Mouse (Mus musculus) 3134 (cell line): ENCODE data around the gene C4bp.
"Not testable (repeated sequence)": the region's sequence is repeated elsewhere in the genome, so short reads cannot be mapped to it uniquely, and the experiment has no call there.

Source experiments
- DNase-seq: peaks from one replicate; pipeline ENCODE4 v3.0.0-alpha.2; 2011; ENCODE audit warnings: low spot score; ENCODE audit not compliant: insufficient read length; ENCODE audit errors: extremely low read depth

The C4bp gene

GRCm38 (mm10) chr1:130661454-130661853 lies at the start of gene C4bp:
Gene C4bp, minus strand, starts transcription at chr1:130661632.
- no peak for DNase-seq

DNA sequence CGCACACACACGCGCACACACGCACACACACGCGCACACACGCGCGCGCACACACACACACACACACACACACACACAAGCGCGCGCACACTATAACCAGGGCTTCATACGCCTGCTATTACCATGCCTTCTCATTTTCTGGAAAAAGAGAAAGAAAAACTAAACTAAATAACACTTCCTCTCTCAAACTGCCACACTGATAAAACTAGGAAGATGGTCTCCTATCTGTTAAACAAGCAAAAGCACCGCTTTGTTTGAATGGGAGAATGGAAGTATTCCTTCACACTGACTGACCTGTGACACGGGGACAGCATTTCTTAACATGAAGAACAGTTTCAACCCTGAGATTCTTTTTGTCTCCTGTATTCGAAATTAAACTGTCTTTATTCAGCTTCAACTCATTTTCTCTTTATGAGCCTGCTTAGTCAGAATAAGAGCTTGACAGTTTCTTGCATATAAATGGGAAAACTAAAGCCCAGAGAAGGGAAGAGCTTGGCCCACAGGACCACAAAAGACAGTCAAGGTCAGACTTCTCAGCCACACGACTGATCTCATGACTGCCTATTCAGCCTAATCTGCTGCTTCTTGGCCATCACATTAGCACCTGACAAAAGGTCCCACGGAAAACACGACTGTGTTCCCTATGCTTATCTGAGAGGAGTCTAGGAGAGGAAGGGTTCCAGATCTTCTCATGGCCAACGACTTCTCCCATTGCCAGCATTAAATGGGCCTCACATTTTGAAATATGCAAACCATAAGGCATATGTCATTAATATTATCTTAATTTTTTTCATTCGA lies 49.0 kb upstream of the C4bp start:
- DNase-seq = no peak

GRCm38 (mm10) chr1:130703613-130704012 lies 42.2 kb upstream of the C4bp start:
- no peak for DNase-seq

DNA sequence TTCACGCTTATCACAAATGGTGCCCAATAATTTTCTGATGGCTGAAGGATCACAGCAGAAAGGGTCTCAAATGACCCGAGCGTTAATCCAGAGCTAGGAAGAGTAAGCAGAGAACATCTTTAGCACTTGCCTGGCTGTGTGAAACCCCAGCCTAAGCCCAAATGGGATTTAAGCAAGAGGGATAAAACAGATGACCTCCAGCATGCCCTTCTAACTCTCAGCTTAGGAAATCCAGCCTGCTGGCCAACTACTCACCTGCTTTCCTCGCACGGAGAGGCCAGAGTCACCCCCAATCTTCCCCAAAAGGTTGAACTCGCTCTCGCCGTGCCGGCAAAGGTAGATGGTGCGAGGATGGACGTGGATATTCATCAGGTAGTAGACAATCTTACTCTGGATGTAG lies 40.5 kb upstream of the C4bp start:
- DNase-seq = no peak

DNA sequence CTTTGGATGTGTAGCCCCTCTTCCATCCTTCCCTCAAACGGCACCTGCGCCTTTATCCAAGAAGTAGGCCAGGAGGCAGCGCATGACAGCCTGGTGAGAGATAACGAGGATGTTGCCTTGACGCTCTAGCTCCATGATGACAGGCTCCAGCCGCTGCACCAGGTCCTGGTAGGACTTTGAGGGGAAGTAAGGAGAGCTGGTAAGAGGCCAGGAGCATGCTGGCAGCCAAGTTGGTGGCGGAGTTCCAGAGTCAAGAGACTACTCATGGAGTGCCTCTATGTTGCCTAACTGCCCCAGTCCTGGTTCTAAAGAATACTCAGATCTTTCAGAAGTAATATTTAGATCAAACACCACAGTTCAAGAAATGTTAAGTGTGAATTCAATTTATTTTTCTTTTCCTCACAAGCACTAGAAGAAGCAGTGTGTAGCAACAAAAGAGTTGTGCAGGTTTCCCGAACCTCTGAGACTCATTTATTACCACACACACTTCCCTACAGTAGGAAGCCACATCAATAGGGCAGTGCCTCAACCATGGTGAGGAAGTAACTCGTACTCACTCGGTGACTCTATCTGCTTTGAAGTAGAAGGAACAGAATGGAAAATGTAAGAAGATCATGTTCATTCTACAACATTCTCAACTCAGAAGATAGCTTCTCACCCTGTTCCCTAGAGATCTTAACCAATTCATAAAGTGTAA lies 38.7 kb upstream of the C4bp start:
- DNase-seq = no peak

DNA sequence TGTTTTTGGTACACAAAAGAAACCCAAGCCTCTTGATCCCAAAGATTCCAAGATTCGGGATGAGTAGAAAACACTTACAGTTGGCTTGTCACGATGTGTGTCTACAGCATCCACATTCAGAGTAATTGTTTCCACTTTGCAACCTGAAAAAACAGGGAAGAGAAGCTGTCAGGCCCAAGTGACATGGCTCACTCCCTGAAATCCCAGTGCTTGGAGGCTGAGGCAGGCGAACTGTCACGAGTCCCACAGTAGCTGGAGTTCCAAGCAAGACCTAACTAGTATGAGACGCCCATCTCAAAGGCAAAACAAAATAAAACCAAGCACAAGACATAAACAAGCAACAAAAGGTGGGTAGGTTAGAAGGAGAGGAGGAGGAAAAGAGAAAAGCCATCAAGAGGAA lies 37.2 kb upstream of the C4bp start:
- no peak for DNase-seq

- no peak for DNase-seq
Observed at GRCm38 (mm10) chr1:130683905-130684304, 22.5 kb upstream of the C4bp start.

DNA sequence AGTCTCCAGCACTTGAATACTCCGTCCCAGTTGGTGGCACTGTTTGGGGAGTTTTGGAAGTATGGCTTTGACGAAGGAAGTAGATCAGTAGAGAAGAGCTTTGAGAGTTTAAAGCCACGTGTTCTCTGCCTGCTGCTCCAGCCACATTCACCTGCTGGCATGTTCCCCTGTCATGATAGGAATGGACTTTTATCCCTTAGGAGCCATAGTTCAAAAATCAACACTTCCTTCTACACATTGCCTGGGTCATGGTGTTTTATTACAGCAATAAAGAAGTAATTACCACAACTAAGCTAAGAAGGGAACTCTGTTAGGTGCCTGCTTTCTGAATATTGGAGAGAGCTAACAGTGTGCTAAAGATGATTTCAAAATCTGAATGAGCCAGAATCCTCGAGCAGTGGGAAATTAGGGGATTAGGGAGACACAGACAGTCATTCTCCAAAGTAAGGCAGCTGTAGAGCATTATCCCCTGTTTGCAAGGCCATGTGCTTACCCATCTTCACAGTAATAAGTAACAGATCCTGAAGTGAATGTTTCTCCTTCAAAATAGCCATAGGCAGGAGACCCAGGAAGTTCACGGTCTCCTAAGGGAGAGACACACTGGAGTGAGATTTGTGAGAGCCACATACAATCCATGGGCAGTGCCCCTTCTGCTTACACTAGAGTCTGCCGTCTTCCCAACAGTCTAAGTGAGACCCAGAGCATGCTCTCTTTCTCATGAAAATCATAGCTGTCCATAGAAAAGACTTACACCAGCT lies 20.4 kb upstream of the C4bp start:
- DNase-seq = no peak

DNA sequence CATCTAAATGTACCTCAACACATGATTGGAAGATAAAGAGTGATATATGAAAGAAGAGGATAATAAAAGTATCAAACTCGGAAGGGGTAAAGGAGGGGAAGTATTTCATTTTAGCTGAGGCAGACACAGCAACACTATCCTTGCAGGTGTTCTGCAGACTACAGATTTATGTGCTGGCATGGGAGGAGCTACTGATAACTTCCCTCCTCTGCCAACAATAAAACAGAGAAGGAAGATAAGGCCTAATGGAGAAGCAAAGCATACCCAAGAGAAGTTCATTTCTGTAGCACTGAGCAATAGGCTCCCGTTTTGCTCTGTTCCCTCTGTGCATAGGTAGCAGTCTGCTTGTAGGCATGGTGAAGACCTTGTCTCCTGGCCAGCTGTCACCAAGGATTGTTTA lies 19.6 kb upstream of the C4bp start:
- no peak for DNase-seq

GRCm38 (mm10) chr1:130678551-130678950 lies 17.1 kb upstream of the C4bp start:
- no peak for DNase-seq

- not testable (repeated sequence) for DNase-seq
Observed at GRCm38 (mm10) chr1:130663576-130663975, 2.1 kb upstream of the C4bp start.

- not testable (repeated sequence) for DNase-seq
Observed at GRCm38 (mm10) chr1:130659641-130660040, 1.8 kb downstream of the C4bp start.

DNA sequence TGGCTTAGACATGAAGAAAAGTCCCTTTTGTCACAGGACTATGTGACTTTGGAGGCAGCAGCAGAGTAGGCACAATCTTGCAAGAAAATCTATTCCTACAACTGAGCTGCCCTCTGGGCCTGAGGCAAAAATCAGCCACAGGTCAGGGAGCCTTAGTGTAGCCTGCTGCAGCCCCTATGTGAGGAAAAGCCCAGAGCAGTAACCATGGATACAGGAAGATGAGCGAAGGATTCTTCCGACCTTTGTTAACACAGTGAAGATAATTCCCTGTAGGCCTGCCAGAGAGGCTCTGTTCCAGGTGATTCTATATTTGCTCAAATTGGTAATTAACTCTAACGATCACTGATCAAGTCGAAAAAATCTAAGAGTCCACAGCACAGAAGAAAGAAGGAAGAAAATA lies 17.3 kb downstream of the C4bp start:
- DNase-seq = no peak

GRCm38 (mm10) chr1:130640967-130641366 lies 20.5 kb downstream of the C4bp start:
- DNase-seq = no peak

GRCm38 (mm10) chr1:130633761-130634410 lies 27.5 kb downstream of the C4bp start:
- peak; percentile 8 for DNase-seq

DNA sequence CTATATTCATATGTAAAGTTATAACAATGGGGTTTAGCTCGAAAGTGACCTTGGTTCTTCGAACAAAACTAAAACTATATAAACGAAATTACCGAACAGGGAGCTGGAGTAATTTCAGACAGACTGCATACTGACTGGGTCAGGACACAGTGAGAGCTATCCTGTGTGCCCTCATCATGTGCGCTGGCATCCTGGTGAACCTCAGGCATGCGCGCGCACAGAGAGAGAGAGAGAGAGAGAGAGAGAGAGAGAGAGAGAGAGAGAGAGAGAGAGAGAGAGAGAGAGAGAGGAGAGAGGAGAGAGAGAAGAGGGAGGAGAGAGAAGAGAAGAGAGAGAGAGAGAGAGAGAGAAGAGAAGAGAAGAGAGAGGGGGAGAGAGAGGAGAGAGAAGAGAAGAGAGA lies 28.1 kb downstream of the C4bp start:
- no peak for DNase-seq

DNA sequence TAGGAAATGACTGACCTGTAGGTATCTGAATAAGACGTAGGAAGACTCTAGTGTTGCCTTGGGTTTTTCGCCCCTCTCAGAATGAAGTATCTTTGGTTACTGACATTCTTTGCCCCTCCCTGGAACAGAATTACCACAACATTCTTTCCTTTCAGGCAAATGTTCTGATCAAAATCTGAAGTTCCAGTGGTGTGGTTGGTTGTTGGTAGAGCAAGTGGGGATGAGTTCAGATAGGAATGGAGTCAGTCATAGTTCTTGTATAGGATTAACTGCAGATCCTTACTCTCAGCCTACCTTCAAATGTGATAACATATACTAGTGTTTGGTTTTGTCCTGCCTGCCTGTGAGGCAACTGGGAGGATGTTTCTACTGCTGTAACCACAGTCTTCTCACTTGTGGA lies 31.9 kb downstream of the C4bp start, which contains the start of gene Zp3r:
Gene Zp3r (minus strand): TSS at position 101 of the 400 bp plus-strand sequence.
- no peak for DNase-seq

DNA sequence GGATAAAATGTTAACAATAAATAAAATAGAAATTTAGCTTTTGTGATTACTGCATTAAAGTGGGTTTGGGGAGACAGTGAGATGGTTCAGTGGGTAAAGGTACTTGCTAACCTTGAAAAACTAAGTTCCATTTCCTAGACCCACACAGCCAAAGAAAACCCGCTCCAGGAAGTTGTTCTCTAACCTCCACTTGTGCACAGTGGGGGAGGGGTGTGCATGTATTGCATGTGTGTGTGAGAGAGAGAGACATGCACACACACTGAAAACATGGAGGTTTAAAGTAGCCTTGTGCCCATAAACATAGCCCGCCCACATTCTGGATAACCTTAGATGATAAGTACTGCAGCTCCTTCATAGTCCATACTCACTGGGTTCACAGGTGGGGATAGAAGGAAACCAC lies 65.1 kb downstream of the C4bp start:
- DNase-seq = no peak

GRCm38 (mm10) chr1:130588659-130589058 lies 72.8 kb downstream of the C4bp start:
- DNase-seq = peak; percentile 5
